Mouse (Mus musculus) forebrain, embryonic 13.5 days (tissue): ENCODE measurements around the gene Plcxd3. TPM values are rescaled to one million over a fixed set of nuclear protein-coding genes. Genes with fewer than 3 reads are reported as not detected.
A peak's percentile ranks its signal among the peaks of the same experiment; 100 is the strongest.

Experiments used
- ATAC-seq: fragments of 200-750 bp; cut with Nextera tagmentation; 2 replicates; pipeline ENCODE4 v1.8.0; 2017
- H3K27ac ChIP-seq: fragments of 300-500 bp; sonication (generic); 2 replicates; pipeline ENCODE4 v1.5.1; 2015; ENCODE audit warnings: inconsistent platforms, mild to moderate bottlenecking, moderate library complexity
- H3K27me3 ChIP-seq: fragments of 300-500 bp; sonication (generic); 2 replicates; pipeline ENCODE4 v1.6.1; 2015; ENCODE audit warnings: mild to moderate bottlenecking, inconsistent platforms
- H3K36me3 ChIP-seq: fragments of 300-500 bp; sonication (generic); 2 replicates; pipeline ENCODE4 v1.6.1; 2015; ENCODE audit warnings: mild to moderate bottlenecking, inconsistent platforms; ENCODE audit not compliant: poor library complexity, severe bottlenecking
- H3K4me1 ChIP-seq: fragments of 300-500 bp; sonication (generic); 2 replicates; pipeline ENCODE4 v1.6.1; 2015; ENCODE audit warnings: inconsistent platforms
- H3K4me2 ChIP-seq: fragments of 300-500 bp; sonication (generic); 2 replicates; pipeline ENCODE4 v1.6.1; 2015; ENCODE audit warnings: inconsistent platforms, mild to moderate bottlenecking, moderate library complexity
- H3K4me3 ChIP-seq: fragments of 300-500 bp; sonication (generic); 2 replicates; pipeline ENCODE4 v1.5.1; 2015; ENCODE audit warnings: mild to moderate bottlenecking, inconsistent platforms
- H3K9ac ChIP-seq: fragments of 300-500 bp; sonication (generic); 2 replicates; pipeline ENCODE4 v1.6.1; 2015; ENCODE audit warnings: mild to moderate bottlenecking, inconsistent platforms
- H3K9me3 ChIP-seq: fragments of 300-500 bp; sonication (generic); replicated peaks from 2 replicates; pipeline ENCODE4 v1.6.1; 2016; ENCODE audit warnings: inconsistent platforms
- WGBS: fragments of 180-500 bp; shearing (Covaris S2); methylation state at CpG from one replicate; pipeline ENCODE4 v1.1.7; 2015; 5-methylcytosine and 5-hydroxymethylcytosine counted together
- polyA plus RNA-seq: library from polyadenylated mRNA; unstranded; fragments of >200 nt; fragmentation: Nextera tagmentation; extraction: Ambion mirVana; gene quantifications from 2 replicates; pipeline ENCODE4 v1.2.1, GENCODE M21; 2015

The Plcxd3 gene
- polyA plus RNA-seq, 1 experiment from 2014 or later, result 34.2 TPM

GRCm38 (mm10) chr15:4400096-4400495 is 24.8 kb downstream of the Plcxd3 start:
- ATAC-seq, result 0 out of 2 replicates have a peak, but pooled peaks have one; percentile 19
- Histone ChIP-seq H3K4me3 (no peak overlapping the region), H3K4me2 (no peak overlapping the region), H3K36me3 (no peaks in the 10 kb centered on the region), H3K4me1 (peaks cover 8% of the 10 kb centered on the region), H3K27ac (no peak overlapping the region), H3K27me3 (no peaks in the 10 kb centered on the region), H3K9me3 (no peaks in the 10 kb centered on the region), H3K9ac (no peak overlapping the region)
- 9% methylated on average over 4 of the region's 4 CpGs for WGBS

GRCm38 (mm10) chr15:4411333-4411732 is 36.0 kb downstream of the Plcxd3 start:
- ATAC-seq, result no peak
- Histone ChIP-seq H3K9me3 (no peaks in the 10 kb centered on the region), H3K9ac (no peak overlapping the region), H3K4me3 (no peak overlapping the region), H3K4me2 (no peak overlapping the region), H3K36me3 (no peaks in the 10 kb centered on the region), H3K27me3 (no peaks in the 10 kb centered on the region), H3K4me1 (no peaks in the 10 kb centered on the region), H3K27ac (no peak overlapping the region)
- 41% methylated on average over 2 of the region's 2 CpGs for WGBS

GRCm38 (mm10) chr15:4440081-4440480 is 64.8 kb downstream of the Plcxd3 start:
- no peak for ATAC-seq

GRCm38 (mm10) chr15:4496182-4496581 is 120.9 kb downstream of the Plcxd3 start:
- H3K9ac ChIP-seq, result no peak overlapping the region
- H3K27me3 ChIP-seq, result no peaks in the 10 kb centered on the region
- no peaks in the 10 kb centered on the region for H3K9me3 ChIP-seq
- no peak overlapping the region for H3K4me3 ChIP-seq
- 90% methylated on average over 3 of the region's 3 CpGs for WGBS
- ATAC-seq, result no peak
- no peak overlapping the region for H3K27ac ChIP-seq
- H3K4me1 ChIP-seq, result no peaks in the 10 kb centered on the region
- H3K4me2 ChIP-seq, result no peak overlapping the region
- no peaks in the 10 kb centered on the region for H3K36me3 ChIP-seq

More at GRCm38 (mm10) chr15:4440081-4440480, 64.8 kb downstream of the Plcxd3 start:
- no peaks in the 10 kb centered on the region for H3K9me3 ChIP-seq
- H3K4me2 ChIP-seq, result no peak overlapping the region
- no peak overlapping the region for H3K4me3 ChIP-seq
- peaks cover 4% of the 10 kb centered on the region; the same call in 1 of the 2 replicates for H3K4me1 ChIP-seq
- no peak overlapping the region for H3K27ac ChIP-seq
- no peak overlapping the region for H3K9ac ChIP-seq
- no peaks in the 10 kb centered on the region for H3K27me3 ChIP-seq
- no peaks in the 10 kb centered on the region for H3K36me3 ChIP-seq

GRCm38 (mm10) chr15:4496984-4497383 is 121.7 kb downstream of the Plcxd3 start:
- Histone ChIP-seq H3K9me3 (no peaks in the 10 kb centered on the region), H3K36me3 (no peaks in the 10 kb centered on the region), H3K9ac (no peak overlapping the region), H3K4me3 (no peak overlapping the region), H3K27me3 (no peaks in the 10 kb centered on the region), H3K4me2 (no peak overlapping the region), H3K27ac (no peak overlapping the region), H3K4me1 (no peaks in the 10 kb centered on the region)
- 58% methylated on average over 2 of the region's 2 CpGs for WGBS
- no peak for ATAC-seq

GRCm38 (mm10) chr15:4498036-4498435 is 122.7 kb downstream of the Plcxd3 start:
- ATAC-seq, result no peak
- Histone ChIP-seq H3K4me1 (no peaks in the 10 kb centered on the region), H3K9ac (no peak overlapping the region), H3K4me2 (no peak overlapping the region), H3K27me3 (no peaks in the 10 kb centered on the region), H3K4me3 (no peak overlapping the region), H3K36me3 (no peaks in the 10 kb centered on the region), H3K9me3 (no peaks in the 10 kb centered on the region), H3K27ac (no peak overlapping the region)
- WGBS, result 82% methylated on average over 3 of the region's 3 CpGs

- Histone ChIP-seq H3K9me3 (no peaks in the 10 kb centered on the region), H3K4me2 (no peak overlapping the region), H3K4me3 (no peak overlapping the region), H3K4me1 (no peaks in the 10 kb centered on the region), H3K9ac (no peak overlapping the region), H3K36me3 (no peaks in the 10 kb centered on the region), H3K27ac (no peak overlapping the region), H3K27me3 (no peaks in the 10 kb centered on the region)
- ATAC-seq, result no peak
- 93% methylated on average over 3 of the region's 3 CpGs for whole genome bisulfite sequencing
These were observed 128.1 kb downstream of the Plcxd3 start for GRCm38 (mm10) chr15:4503366-4503765.

GRCm38 (mm10) chr15:4503826-4504225 is 128.5 kb downstream of the Plcxd3 start:
- no peak for ATAC-seq
- Histone ChIP-seq H3K36me3 (no peaks in the 10 kb centered on the region), H3K4me1 (no peaks in the 10 kb centered on the region), H3K4me2 (no peak overlapping the region), H3K9me3 (no peaks in the 10 kb centered on the region), H3K4me3 (no peak overlapping the region), H3K27ac (no peak overlapping the region), H3K27me3 (no peaks in the 10 kb centered on the region), H3K9ac (no peak overlapping the region)
- 80% methylated on average over 4 of the region's 4 CpGs for WGBS

- Histone ChIP-seq H3K9ac (no peak overlapping the region), H3K4me3 (no peak overlapping the region), H3K4me2 (no peak overlapping the region), H3K36me3 (no peaks in the 10 kb centered on the region), H3K4me1 (no peaks in the 10 kb centered on the region), H3K27ac (no peak overlapping the region), H3K9me3 (no peaks in the 10 kb centered on the region), H3K27me3 (no peaks in the 10 kb centered on the region)
- no peak for ATAC-seq
- 92% methylated on average over 1 of the region's 1 CpGs for WGBS
These were observed 139.4 kb downstream of the Plcxd3 start for GRCm38 (mm10) chr15:4514724-4515123.

GRCm38 (mm10) chr15:4524598-4524997 is 149.3 kb downstream of the Plcxd3 start:
- 66% methylated on average over 3 of the region's 3 CpGs for WGBS
- ATAC-seq, result no peak

GRCm38 (mm10) chr15:4533700-4534099 is 158.4 kb downstream of the Plcxd3 start:
- no peak overlapping the region for H3K4me3 ChIP-seq

More at GRCm38 (mm10) chr15:4524598-4524997, 149.3 kb downstream of the Plcxd3 start:
- Histone ChIP-seq H3K36me3 (no peaks in the 10 kb centered on the region), H3K9me3 (no peaks in the 10 kb centered on the region), H3K4me2 (no peak overlapping the region), H3K9ac (no peak overlapping the region), H3K27ac (no peak overlapping the region), H3K27me3 (no peaks in the 10 kb centered on the region), H3K4me1 (no peaks in the 10 kb centered on the region), H3K4me3 (no peak overlapping the region)

GRCm38 (mm10) chr15:4559121-4559520 is 183.8 kb downstream of the Plcxd3 start:
- Histone ChIP-seq H3K4me1 (no peaks in the 10 kb centered on the region), H3K27ac (no peak overlapping the region), H3K4me3 (no peak overlapping the region), H3K27me3 (no peaks in the 10 kb centered on the region), H3K4me2 (no peak overlapping the region), H3K9ac (no peak overlapping the region), H3K9me3 (no peaks in the 10 kb centered on the region), H3K36me3 (no peaks in the 10 kb centered on the region)
- 77% methylated on average over 5 of the region's 5 CpGs for WGBS
- ATAC-seq, result no peak

More at GRCm38 (mm10) chr15:4533700-4534099, 158.4 kb downstream of the Plcxd3 start:
- Histone ChIP-seq H3K4me2 (no peak overlapping the region), H3K27me3 (no peaks in the 10 kb centered on the region), H3K27ac (no peak overlapping the region), H3K36me3 (no peaks in the 10 kb centered on the region), H3K9me3 (no peaks in the 10 kb centered on the region), H3K4me1 (no peaks in the 10 kb centered on the region), H3K9ac (no peak overlapping the region)
- WGBS, result 90% methylated on average over 2 of the region's 2 CpGs
- no peak for ATAC-seq

GRCm38 (mm10) chr15:4561431-4561970 is 186.2 kb downstream of the Plcxd3 start:
- Histone ChIP-seq H3K4me1 (no peaks in the 10 kb centered on the region), H3K36me3 (no peaks in the 10 kb centered on the region), H3K27ac (no peak overlapping the region), H3K4me2 (no peak overlapping the region), H3K9ac (no peak overlapping the region), H3K4me3 (no peak overlapping the region), H3K9me3 (no peaks in the 10 kb centered on the region), H3K27me3 (no peaks in the 10 kb centered on the region)
- 61% methylated on average over 6 of the region's 6 CpGs for WGBS
- ATAC-seq, result no peak
